Mouse (Mus musculus) limb, embryonic 14.5 days (tissue): ENCODE data around the gene Slc39a13. TPM values are rescaled to one million over a fixed set of nuclear protein-coding genes. Genes with fewer than 3 reads are reported as not detected.

Experiments
- ATAC-seq: fragments of 200-750 bp; cut with Nextera tagmentation; 2 replicates; pipeline ENCODE4 v1.8.0; 2017; ENCODE audit warnings: low read depth, moderate number of reproducible peaks, moderate TSS enrichment; ENCODE audit not compliant: low FRiP score
- DNase-seq: peaks from one replicate; pipeline ENCODE4 v3.0.0-alpha.2; 2015; ENCODE audit warnings: low spot score
- H3K27ac ChIP-seq: fragments of 300-500 bp; sonication (generic); replicated peaks from 2 replicates; pipeline ENCODE4 v1.5.1; 2014; ENCODE audit warnings: low read depth, mild to moderate bottlenecking, low read length, moderate library complexity, mixed read lengths
- H3K27me3 ChIP-seq: fragments of 300-500 bp; sonication (generic); 2 replicates; pipeline ENCODE4 v1.6.1; 2014; ENCODE audit warnings: low read length, mixed read lengths; ENCODE audit not compliant: control insufficient read depth, insufficient read depth
- H3K36me3 ChIP-seq: fragments of 300-500 bp; sonication (generic); 2 replicates; pipeline ENCODE4 v1.6.1; 2014; ENCODE audit warnings: mild to moderate bottlenecking, low read length, moderate library complexity, mixed read lengths; ENCODE audit not compliant: control insufficient read depth, insufficient read depth
- H3K4me1 ChIP-seq: fragments of 300-500 bp; sonication (generic); 2 replicates; pipeline ENCODE4 v1.6.1; 2014; ENCODE audit warnings: antibody characterized with exemption, low read length, mixed read lengths; ENCODE audit not compliant: control insufficient read depth, insufficient read depth
- H3K4me2 ChIP-seq: fragments of 300-500 bp; sonication (generic); replicated peaks from 2 replicates; pipeline ENCODE4 v1.6.1; 2014; ENCODE audit warnings: low read depth, mild to moderate bottlenecking, low read length, moderate library complexity; ENCODE audit not compliant: severe bottlenecking
- H3K4me3 ChIP-seq: fragments of 300-500 bp; sonication (generic); replicated peaks from 2 replicates; pipeline ENCODE4 v1.5.1; 2014; ENCODE audit warnings: low read length
- H3K9ac ChIP-seq: fragments of 300-500 bp; sonication (generic); 2 replicates; pipeline ENCODE4 v1.6.1; 2014; ENCODE audit warnings: mild to moderate bottlenecking, low read depth, low read length, moderate library complexity; ENCODE audit not compliant: severe bottlenecking
- H3K9me3 ChIP-seq: fragments of 300-500 bp; sonication (generic); 2 replicates; pipeline ENCODE4 v1.6.1; 2016; ENCODE audit warnings: low read length; ENCODE audit not compliant: control insufficient read depth
- POLR2A ChIP-seq: fragments of 200-500 bp; IDR thresholded peaks from 2 replicates; pipeline ENCODE4 v1.8.0; 2012; ENCODE audit warnings: inconsistent platforms, mild to moderate bottlenecking, moderate library complexity, borderline replicate concordance; ENCODE audit not compliant: insufficient read depth, insufficient read length; ENCODE audit errors: extremely low read depth
- WGBS: fragments of 180-500 bp; shearing (Covaris S2); extraction: QIAGEN DNeasy Blood & Tissue Kit; methylation state at CpG from one replicate; pipeline ENCODE4 v1.1.7; 2014; 5-methylcytosine and 5-hydroxymethylcytosine counted together
- polyA plus RNA-seq, 2 experiments: library from polyadenylated mRNA; depleted of rRNA in 1 of 2; stranded (reverse) in 1 of 2; unstranded in 1 of 2; fragments of >200 nt; fragmentation: Nextera tagmentation in 1 of 2; extraction: Ambion mirVana in 1 of 2; gene quantifications; 2 replicates each; pipeline versions ENCODE4 v1.2.1 to v1.2.3; 2012 to 2014

Gene Slc39a13
- polyA plus RNA-seq, 2 experiments, result 63.3 to 143 TPM

DNA sequence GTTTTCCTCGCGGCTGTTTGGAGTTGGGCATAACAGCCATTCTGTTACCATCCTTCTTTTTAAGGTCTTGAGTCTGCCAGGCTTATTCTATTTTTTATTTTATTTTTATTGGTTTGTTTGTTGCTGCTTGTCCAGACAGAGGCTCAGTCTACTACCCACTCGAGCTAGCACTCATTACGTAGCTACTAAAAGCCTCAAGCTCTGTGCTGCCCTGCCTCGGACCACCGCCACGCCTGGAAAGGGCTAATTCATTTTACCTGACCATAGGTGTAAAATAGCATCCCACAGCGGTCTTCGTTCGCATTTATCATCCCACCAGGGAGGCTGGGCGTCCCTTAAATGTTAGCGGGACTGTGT is 7.7 kb upstream of the Slc39a13 start:
- H3K9ac ChIP-seq, result peak overlapping the region; percentile 72; the same call in 1 of the 2 replicates
- H3K27ac ChIP-seq, result no peak overlapping the region
- peak overlapping the region; percentile 94 for H3K4me2 ChIP-seq
- ATAC-seq (no peak), DNase-seq (no peak)
- H3K4me3 ChIP-seq, result peak overlapping the region; percentile 47
- H3K9me3 ChIP-seq, result no peaks in the 10 kb centered on the region
- no peak for TF ChIP-seq POLR2A
- no peaks in the 10 kb centered on the region for H3K36me3 ChIP-seq
- H3K27me3 ChIP-seq, result no peaks in the 10 kb centered on the region
- 11% methylated on average over 12 of the region's 12 CpGs for WGBS
- no peaks in the 10 kb centered on the region for H3K4me1 ChIP-seq

DNA sequence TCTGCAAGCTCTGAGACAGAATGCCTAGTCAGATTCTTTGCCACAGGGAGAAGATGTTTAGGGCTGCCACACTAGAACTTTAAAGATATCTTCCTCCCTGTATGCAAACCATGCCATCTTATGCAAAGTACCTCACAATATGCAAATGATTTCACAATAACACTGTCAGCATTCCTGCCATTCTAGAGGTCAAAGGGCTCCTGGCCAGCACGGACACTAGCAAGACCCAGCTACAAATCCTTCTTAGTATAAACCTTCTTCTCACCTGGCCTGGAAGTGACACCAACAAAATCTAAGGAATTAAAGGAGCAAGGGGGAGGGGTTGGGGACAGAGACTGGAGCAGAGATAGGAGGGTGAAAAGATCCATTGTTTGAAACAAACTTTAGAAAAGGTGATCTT is 1.9 kb upstream of the Slc39a13 start:
- Histone ChIP-seq H3K36me3 (peaks cover 11% of the 10 kb centered on the region), H3K27ac (no peak overlapping the region), H3K4me3 (no peak overlapping the region), H3K27me3 (no peaks in the 10 kb centered on the region), H3K4me2 (no peak overlapping the region), H3K9ac (no peak overlapping the region), H3K4me1 (peaks cover 19% of the 10 kb centered on the region), H3K9me3 (no peaks in the 10 kb centered on the region)
- ATAC-seq (no peak), DNase-seq (no peak)
- WGBS, result 49% methylated on average over 1 of the region's 1 CpGs
- TF ChIP-seq POLR2A, result no peak

DNA sequence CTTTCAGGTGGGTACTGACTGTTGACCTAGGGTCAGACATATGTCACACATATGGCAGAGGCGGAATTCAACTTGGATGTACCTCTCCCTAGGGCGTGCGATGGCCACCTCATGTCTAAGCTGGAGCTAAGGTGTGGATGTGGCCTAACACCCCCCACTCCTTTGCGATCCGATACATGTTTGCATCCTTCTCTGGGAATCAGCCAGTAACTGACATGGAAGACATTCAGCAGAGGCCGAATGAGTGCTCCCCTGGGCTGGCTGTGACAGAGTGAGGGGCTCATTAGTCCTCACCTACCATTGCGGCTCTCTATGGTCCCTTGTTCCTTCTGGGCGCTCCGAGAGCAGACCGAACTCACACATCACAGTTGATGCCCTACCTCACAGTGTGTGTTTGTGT is 842 bp upstream of the Slc39a13 start:
- Histone ChIP-seq H3K4me2 (peak overlapping the region; percentile 90), H3K27me3 (no peaks in the 10 kb centered on the region), H3K4me1 (peaks cover 19% of the 10 kb centered on the region), H3K36me3 (peaks cover 19% of the 10 kb centered on the region), H3K27ac (peak overlapping the region; percentile 72), H3K4me3 (peak overlapping the region; percentile 67), H3K9me3 (no peaks in the 10 kb centered on the region), H3K9ac (peak overlapping the region; percentile 74)
- WGBS, result 88% methylated on average over 10 of the region's 10 CpGs
- DNase-seq, result no peak
- no peak for TF ChIP-seq POLR2A
- ATAC-seq, result no peak

DNA sequence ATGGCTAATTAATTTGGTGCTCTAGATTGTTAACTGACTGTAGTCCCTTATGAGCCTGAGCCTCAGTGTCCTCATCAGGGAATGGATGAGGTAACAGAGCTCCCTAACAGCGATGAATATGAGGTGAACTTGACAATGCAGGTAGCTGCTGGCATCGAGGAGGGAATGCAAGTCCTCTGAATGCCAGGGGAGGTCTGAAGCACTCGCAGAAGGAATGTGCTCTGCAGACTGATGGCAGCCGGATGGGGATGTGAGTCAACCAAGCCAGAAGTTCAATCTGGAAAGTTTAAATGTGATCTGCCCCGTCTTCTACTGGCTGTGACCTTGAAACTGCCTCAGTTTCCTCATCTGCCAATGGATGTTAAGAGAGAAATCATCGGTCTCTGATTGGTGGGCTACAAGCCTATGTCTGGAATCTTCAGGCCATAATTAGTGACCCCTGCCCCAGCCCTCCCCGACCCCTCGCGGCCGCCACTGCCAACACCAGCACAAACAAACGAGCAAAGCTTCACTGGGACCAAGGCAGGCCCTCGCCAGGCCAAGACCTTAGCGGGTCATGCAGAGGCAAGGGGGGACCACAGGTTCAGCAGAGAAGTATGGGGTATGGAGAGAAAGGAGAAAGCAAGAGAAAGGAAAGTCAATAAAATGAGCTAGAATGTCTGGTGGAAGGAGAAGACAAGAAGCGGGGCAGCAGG is 764 bp downstream of the Slc39a13 start:
- Histone ChIP-seq H3K4me1 (peaks cover 19% of the 10 kb centered on the region), H3K9me3 (no peaks in the 10 kb centered on the region), H3K9ac (peak overlapping the region; percentile 74), H3K27ac (peak overlapping the region; percentile 72), H3K27me3 (no peaks in the 10 kb centered on the region), H3K36me3 (peaks cover 26% of the 10 kb centered on the region), H3K4me3 (peak overlapping the region; percentile 67), H3K4me2 (peak overlapping the region; percentile 90)
- TF ChIP-seq POLR2A, result no peak
- DNase-seq, result no peak
- no peak for ATAC-seq
- 5% methylated on average over 14 of the region's 14 CpGs for WGBS

DNA sequence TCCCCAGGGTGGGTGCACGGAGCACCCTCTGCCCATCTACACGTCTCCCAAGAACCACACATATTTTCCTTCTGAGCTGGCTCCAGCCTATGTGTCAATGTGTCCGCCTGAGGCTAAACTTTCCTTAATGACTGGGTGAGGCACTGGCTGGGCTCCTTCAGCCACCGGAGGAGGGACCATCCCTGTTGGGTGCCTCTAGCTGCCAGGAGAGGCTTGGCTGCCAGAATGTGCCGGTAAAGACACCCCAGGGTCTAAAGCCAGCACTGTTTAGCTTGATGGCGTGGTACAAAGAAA is 1.4 kb downstream of the Slc39a13 start:
- Histone ChIP-seq H3K4me1 (peaks cover 19% of the 10 kb centered on the region), H3K27ac (0 out of 2 replicates have a peak overlapping the region, but pooled peaks have one; percentile 72)

More for the DNA sequence above, 1.4 kb downstream of the Slc39a13 start:
- Histone ChIP-seq H3K9me3 (no peaks in the 10 kb centered on the region), H3K4me3 (peak overlapping the region; percentile 67), H3K36me3 (peaks cover 33% of the 10 kb centered on the region), H3K9ac (peak overlapping the region; percentile 74), H3K27me3 (no peaks in the 10 kb centered on the region), H3K4me2 (peak overlapping the region; percentile 90)
- WGBS, result 31% methylated on average over 6 of the region's 6 CpGs
- DNase-seq (no peak), ATAC-seq (no peak)
- TF ChIP-seq POLR2A, result no peak
